Mouse (Mus musculus) intestine, postnatal 0 days (tissue): ENCODE measurements around the gene Phf13. TPM values are rescaled to one million over a fixed set of nuclear protein-coding genes. Genes with fewer than 3 reads are reported as not detected.

ENCODE experiments used
- ATAC-seq: fragments of 200-750 bp; cut with Nextera tagmentation; 2 replicates; pipeline ENCODE4 v1.8.0; 2017; ENCODE audit warnings: mild to moderate bottlenecking, moderate TSS enrichment, moderate library complexity
- H3K27ac ChIP-seq: fragments of 300-500 bp; sonication (generic); 2 replicates; pipeline ENCODE4 v1.5.1; 2014; ENCODE audit warnings: mild to moderate bottlenecking, low read depth, low read length, moderate library complexity
- H3K27me3 ChIP-seq: fragments of 300-500 bp; sonication (generic); replicated peaks from 2 replicates; pipeline ENCODE4 v1.6.1; 2014; ENCODE audit warnings: low read length, mixed read lengths; ENCODE audit not compliant: control insufficient read depth, insufficient read depth
- H3K36me3 ChIP-seq: fragments of 300-500 bp; sonication (generic); 2 replicates; pipeline ENCODE4 v1.6.1; 2014; ENCODE audit warnings: mild to moderate bottlenecking, moderate library complexity; ENCODE audit not compliant: control insufficient read depth, insufficient read depth
- H3K4me1 ChIP-seq: fragments of 300-500 bp; sonication (generic); replicated peaks from 2 replicates; pipeline ENCODE4 v1.6.1; 2014; ENCODE audit warnings: antibody characterized with exemption, low read length, mixed read lengths; ENCODE audit not compliant: control insufficient read depth, insufficient read depth
- H3K4me2 ChIP-seq: fragments of 300-500 bp; sonication (generic); replicated peaks from 2 replicates; pipeline ENCODE4 v1.6.1; 2014; ENCODE audit warnings: low read depth, mild to moderate bottlenecking, moderate library complexity
- H3K4me3 ChIP-seq: fragments of 300-500 bp; sonication (generic); 2 replicates; pipeline ENCODE4 v1.5.1; 2014; ENCODE audit warnings: low read depth, low read length
- H3K9ac ChIP-seq: fragments of 300-500 bp; sonication (generic); 2 replicates; pipeline ENCODE4 v1.6.1; 2014; ENCODE audit warnings: mild to moderate bottlenecking, low read depth, low read length
- H3K9me3 ChIP-seq: fragments of 300-500 bp; sonication (generic); 2 replicates; pipeline ENCODE4 v1.6.1; 2016; ENCODE audit warnings: mixed run types; ENCODE audit not compliant: control insufficient read depth
- CTCF ChIP-seq: sonication (generic); IDR thresholded peaks from 2 replicates; pipeline ENCODE4 v1.5.1; 2016; ENCODE audit warnings: low read depth, mild to moderate bottlenecking, control low read depth, antibody characterized with exemption, moderate library complexity
- WGBS: fragments of 180-500 bp; shearing (Covaris S2); extraction: QIAGEN DNeasy Blood & Tissue Kit; methylation state at CpG from one replicate; pipeline ENCODE4 v1.1.7; 2014; 5-methylcytosine and 5-hydroxymethylcytosine counted together
- polyA plus RNA-seq: library from polyadenylated mRNA; unstranded; fragments of >200 nt; fragmentation: Nextera tagmentation; extraction: Ambion mirVana; gene quantifications from 2 replicates; pipeline ENCODE4 v1.2.1, GENCODE M21; 2015

Phf13 gene
- polyA plus RNA-seq, 1 experiment from 2014 or later, result 10.6 TPM

- Histone ChIP-seq H3K4me3 (no peak overlapping the region), H3K36me3 (peaks cover 66% of the 10 kb centered on the region), H3K4me2 (no peak overlapping the region), H3K4me1 (no peaks in the 10 kb centered on the region), H3K9ac (no peak overlapping the region), H3K27ac (no peak overlapping the region), H3K9me3 (no peaks in the 10 kb centered on the region), H3K27me3 (no peaks in the 10 kb centered on the region)
- no peak for ATAC-seq
- TF ChIP-seq CTCF, result no peak
- 87% methylated on average over 3 of the region's 3 CpGs for WGBS
Observed at GRCm38 (mm10) chr4:151962817-151963216, 33.2 kb downstream of the Phf13 start.

- no peak overlapping the region for H3K9ac ChIP-seq
- H3K9me3 ChIP-seq, result no peaks in the 10 kb centered on the region
- H3K27me3 ChIP-seq, result no peaks in the 10 kb centered on the region
- H3K4me2 ChIP-seq, result no peak overlapping the region
- ATAC-seq, result peak; percentile 58; the same call in 1 of the 2 replicates
- no peak for TF ChIP-seq CTCF
- H3K27ac ChIP-seq, result no peak overlapping the region
- H3K4me3 ChIP-seq, result no peak overlapping the region
- H3K4me1 ChIP-seq, result no peaks in the 10 kb centered on the region
- H3K36me3 ChIP-seq, result peaks cover 70% of the 10 kb centered on the region
- 43% methylated on average over 3 of the region's 3 CpGs for WGBS
Observed at GRCm38 (mm10) chr4:151960513-151960854, 35.6 kb downstream of the Phf13 start.

GRCm38 (mm10) chr4:151959849-151960512 is 36.1 kb downstream of the Phf13 start:
- no peak overlapping the region for H3K4me2 ChIP-seq
- peaks cover 68% of the 10 kb centered on the region for H3K36me3 ChIP-seq
- TF ChIP-seq CTCF, result no peak
- H3K9ac ChIP-seq, result no peak overlapping the region
- H3K4me3 ChIP-seq, result no peak overlapping the region
- ATAC-seq, result no peak
- H3K9me3 ChIP-seq, result no peaks in the 10 kb centered on the region
- H3K27ac ChIP-seq, result no peak overlapping the region
- H3K27me3 ChIP-seq, result no peaks in the 10 kb centered on the region
- WGBS, result 83% methylated on average over 11 of the region's 11 CpGs
- no peaks in the 10 kb centered on the region for H3K4me1 ChIP-seq

- H3K27ac ChIP-seq, result no peak overlapping the region; the same call in 1 of the 2 replicates
- H3K9me3 ChIP-seq, result no peaks in the 10 kb centered on the region
- no peak overlapping the region for H3K4me3 ChIP-seq
- peaks cover 68% of the 10 kb centered on the region for H3K36me3 ChIP-seq
- H3K4me1 ChIP-seq, result no peaks in the 10 kb centered on the region
- TF ChIP-seq CTCF, result no peak
- 64% methylated on average over 9 of the region's 9 CpGs for WGBS
- H3K27me3 ChIP-seq, result no peaks in the 10 kb centered on the region
- H3K9ac ChIP-seq, result no peak overlapping the region
- no peak for ATAC-seq
- no peak overlapping the region for H3K4me2 ChIP-seq
Observed at GRCm38 (mm10) chr4:151957584-151958315, 38.3 kb downstream of the Phf13 start.

- Histone ChIP-seq H3K4me2 (no peak overlapping the region), H3K27ac (no peak overlapping the region), H3K9ac (no peak overlapping the region), H3K27me3 (no peaks in the 10 kb centered on the region), H3K4me3 (no peak overlapping the region), H3K36me3 (peaks cover 71% of the 10 kb centered on the region), H3K9me3 (no peaks in the 10 kb centered on the region), H3K4me1 (no peaks in the 10 kb centered on the region)
- 100% methylated on average over 1 of the region's 1 CpGs for WGBS
- no peak for ATAC-seq
- no peak for TF ChIP-seq CTCF
Observed at GRCm38 (mm10) chr4:151955791-151956190, 40.3 kb downstream of the Phf13 start.

GRCm38 (mm10) chr4:151953209-151953608 is 42.8 kb downstream of the Phf13 start:
- Histone ChIP-seq H3K9me3 (no peaks in the 10 kb centered on the region), H3K9ac (no peak overlapping the region), H3K36me3 (peaks cover 53% of the 10 kb centered on the region), H3K4me3 (no peak overlapping the region), H3K4me2 (no peak overlapping the region), H3K27me3 (no peaks in the 10 kb centered on the region), H3K4me1 (no peaks in the 10 kb centered on the region), H3K27ac (no peak overlapping the region)
- WGBS, result 58% methylated on average over 6 of the region's 6 CpGs
- ATAC-seq, result no peak
- TF ChIP-seq CTCF, result no peak
